Mouse (Mus musculus): Measurements from ENCODE around the gene Gm42742.

Gene Gm42742

DNA sequence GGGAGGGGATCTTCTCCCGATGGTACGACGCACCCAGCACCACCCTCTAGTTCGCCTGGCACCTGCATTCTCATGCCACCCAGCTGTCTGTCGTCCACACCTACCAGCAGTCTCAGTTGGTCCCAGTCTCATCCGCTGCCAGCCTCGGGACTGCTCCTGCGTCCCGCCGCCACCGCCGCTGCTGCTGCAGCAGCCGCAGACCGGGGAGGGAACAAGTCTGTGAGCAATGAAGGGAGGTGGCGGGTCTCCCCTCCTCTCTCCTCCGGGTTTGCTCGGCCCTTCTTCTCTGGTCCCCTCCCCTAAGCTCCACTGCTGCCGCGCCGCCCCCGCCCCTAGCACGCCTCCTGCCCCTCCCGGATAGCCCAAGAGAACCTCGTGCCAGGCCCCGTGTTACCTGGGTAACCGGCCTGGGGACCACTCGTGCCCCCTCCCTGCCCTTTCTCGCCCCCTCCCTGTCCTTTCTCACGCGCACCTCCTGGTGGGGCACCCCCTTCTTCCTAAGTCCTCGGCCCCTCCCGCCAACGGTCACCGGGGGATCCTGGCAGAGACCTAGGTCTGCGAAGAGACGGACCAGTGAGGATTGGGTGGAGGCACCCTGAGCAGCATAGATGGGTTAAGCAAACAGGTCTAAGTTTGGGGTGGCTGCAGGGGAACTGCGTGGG is at the start of gene Gm42742, which contains the start of gene Prrt2:
Gene Gm42742, minus strand, starts transcription at position 197 of the 662 bp plus-strand sequence.
Gene Prrt2, minus strand, starts transcription at position 311 of the 662 bp plus-strand sequence.
- DNase-seq = peak; percentile 32 to 70

DNA sequence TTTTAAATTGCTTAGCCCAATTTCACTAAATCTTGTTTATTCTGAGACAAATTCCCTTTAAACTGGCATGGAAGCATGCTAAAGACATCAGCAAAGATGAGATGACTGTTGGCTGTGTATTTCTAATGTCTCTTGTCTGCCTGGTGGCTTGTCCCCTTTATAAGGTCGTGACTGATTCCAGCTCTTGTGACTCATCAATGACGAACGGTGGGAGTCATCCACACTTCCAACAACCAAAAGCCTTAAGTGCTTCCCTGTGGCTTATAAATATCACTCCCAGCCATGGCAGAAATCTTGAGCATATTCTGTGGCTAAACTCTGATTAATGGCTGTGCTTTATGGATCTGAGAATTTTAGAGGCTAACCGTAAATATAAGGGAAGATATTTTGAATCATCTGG is 45.4 kb upstream of the Gm42742 start:
- DNase-seq = no peak

DNA sequence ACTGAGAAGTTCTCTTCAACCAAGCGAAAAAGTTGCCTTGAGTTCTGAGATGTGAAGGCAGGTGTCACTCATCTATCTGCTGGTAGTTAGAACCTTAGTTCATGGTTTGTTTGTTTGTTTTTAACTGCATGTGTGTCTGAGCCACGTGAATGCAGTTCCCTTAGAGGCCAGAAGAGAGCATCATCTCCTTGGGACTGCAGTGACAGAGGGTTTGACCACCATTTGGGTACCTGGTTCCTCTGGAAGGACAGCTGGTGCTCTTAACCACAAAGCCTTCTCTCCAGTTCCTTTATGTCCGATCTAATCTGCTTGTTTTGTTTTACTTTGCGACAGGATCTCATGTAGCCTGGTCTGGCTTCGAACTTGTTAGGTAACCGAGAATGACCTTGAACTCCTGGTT is 44.6 kb upstream of the Gm42742 start:
- no peak for DNase-seq

GRCm38 (mm10) chr7:127055026-127055585 is 34.2 kb upstream of the Gm42742 start:
- DNase-seq = no peak

GRCm38 (mm10) chr7:127041851-127042672 is 21.2 kb upstream of the Gm42742 start, which contains the start of gene Kif22:
Kif22 (minus strand) TSS chr7:127042471.
- DNase-seq = peak; percentile 92 to 93

DNA sequence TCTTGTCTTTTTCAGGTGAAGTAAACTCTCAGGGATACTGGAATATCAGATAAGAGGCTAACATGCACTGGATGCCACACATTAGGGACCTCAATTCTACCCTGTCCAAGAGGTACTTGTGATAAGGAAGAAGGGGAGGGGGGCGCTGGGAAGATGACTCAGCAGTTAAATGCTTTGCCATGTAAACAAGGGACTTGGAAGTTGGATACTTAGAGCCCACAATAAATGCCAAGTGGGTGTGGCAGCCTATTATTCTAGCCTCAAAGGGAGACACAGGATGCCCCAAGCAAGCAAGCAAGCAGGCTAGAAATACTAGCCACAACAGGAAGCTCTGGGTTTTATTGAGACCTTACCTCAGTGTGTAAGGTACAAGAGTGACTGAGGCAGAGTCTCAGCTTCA is 10.3 kb upstream of the Gm42742 start:
- peak in 1 of 2 experiments; percentile 26 for DNase-seq

GRCm38 (mm10) chr7:127030172-127030571 is 9.3 kb upstream of the Gm42742 start:
- DNase-seq = no peak

- DNase-seq = no peak
Observed at GRCm38 (mm10) chr7:127027885-127028284, 7.0 kb upstream of the Gm42742 start.

- DNase-seq = peak; percentile 100
Observed at GRCm38 (mm10) chr7:127026984-127027726, 6.3 kb upstream of the Gm42742 start, which contains the start of gene Maz. Maz (minus strand) TSS chr7:127027037.

GRCm38 (mm10) chr7:127026616-127026983 is 5.7 kb upstream of the Gm42742 start:
- no peak for DNase-seq

DNA sequence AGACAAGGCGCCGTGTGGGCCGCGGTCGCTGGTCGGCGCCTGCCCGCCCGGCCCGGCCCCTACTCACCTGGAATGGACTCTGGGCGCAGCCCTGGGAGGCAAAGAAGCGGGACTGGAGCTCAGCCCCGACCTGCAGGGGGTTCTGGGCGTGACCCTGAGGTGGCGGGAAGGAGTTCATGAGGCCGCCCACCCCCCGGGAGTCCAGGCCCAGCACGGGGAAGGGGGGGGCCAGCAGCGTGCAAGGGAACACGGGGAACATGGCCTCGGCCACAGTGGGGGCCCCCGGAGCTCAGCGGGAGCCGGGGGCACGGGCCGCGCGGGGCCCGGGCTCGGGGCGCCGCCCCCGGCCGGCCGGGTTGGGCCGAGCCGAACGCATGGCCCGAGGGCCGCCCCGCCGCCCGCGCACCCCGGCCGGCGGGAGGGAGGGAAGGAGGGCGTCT is 5.3 kb upstream of the Gm42742 start:
- DNase-seq = peak; percentile 76 to 93

GRCm38 (mm10) chr7:127025556-127026160 is 4.8 kb upstream of the Gm42742 start:
- peak; percentile 40 to 77 for DNase-seq

GRCm38 (mm10) chr7:127024755-127025555 is 4.1 kb upstream of the Gm42742 start:
- peak; percentile 86 to 94 for DNase-seq

- DNase-seq = peak in 1 of 2 experiments; percentile 40
Observed at GRCm38 (mm10) chr7:127023896-127024690, 3.2 kb upstream of the Gm42742 start.

DNA sequence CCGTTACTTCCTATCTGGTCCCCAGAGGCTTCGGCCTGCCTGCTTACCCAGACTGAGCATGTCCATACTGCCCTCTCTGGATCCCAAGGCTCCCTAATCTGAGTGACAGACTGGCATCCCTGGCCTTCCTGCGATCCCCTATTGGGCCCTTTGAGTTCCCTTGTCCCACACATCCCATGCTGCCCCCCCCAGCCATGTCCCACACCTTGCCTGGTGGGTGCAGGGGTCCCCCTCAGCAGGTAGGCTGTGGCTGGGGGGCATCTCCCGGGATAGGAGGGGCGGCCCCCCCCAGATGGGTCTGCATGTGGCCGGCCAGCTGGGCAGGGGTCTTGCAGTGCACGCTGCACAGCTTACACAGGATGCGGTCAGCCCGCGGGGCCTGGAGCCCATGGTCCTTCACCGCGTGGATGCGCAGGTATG is 2.4 kb upstream of the Gm42742 start:
- peak in 1 of 2 experiments; percentile 49 for DNase-seq

DNA sequence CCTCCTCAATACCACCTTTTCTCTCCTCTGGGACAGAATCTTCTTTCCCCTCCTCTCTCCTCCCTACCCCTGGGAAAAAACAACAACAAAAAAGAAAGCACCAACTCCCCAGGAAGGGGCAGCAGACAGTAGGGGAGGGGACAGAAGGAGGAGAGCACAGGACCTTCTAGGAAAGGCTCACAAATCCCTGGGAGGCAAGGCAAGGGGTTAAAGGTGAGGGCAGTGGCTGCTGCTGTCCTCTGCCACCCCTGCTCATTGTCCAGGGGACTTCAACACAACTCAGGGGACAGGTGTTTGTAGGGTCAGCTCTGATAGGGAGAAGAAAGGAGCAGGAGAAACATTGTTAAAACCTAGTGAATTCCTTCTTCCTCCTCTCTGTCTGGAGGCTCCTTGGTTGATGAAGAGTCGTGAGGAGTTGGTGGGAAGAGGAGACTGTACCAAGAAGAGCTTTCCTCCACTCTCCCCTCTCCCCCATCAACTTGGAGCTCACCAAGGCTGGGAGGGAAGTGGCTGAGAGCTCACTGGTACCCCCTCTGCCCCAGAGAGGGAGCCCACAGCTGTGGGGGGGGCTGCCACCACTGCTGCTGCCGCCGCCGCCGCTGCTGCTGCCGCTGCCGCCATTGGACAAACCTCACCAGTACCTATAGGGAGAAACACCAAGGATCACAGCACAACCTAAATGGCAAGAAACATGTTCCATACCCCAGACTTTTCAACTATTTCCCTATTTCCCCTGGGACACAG is 1.8 kb upstream of the Gm42742 start:
- peak in 1 of 2 experiments; percentile 38 for DNase-seq

- DNase-seq = peak in 1 of 2 experiments; percentile 15
Observed at GRCm38 (mm10) chr7:127021563-127022527, 948 bp upstream of the Gm42742 start.

DNA sequence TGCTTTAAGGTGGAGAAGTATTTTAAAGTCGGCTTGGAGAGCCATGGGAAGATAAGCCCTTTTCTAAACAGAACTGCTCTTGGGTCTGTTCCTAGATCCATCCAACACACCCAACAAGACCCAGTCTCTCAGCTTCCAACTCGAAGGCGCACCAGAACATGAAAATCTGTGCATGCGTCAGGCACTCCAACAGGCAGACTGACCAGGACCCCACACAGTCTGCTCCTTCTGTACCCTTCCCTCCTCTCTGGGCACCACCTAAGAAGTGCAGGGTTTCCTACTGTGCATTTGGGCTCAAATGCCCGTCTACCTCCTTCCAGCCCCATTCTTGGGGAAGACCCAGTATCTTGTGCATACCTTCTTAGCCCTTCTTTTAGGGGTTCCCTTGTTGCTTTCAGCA is 406 bp downstream of the Gm42742 start:
- DNase-seq = no peak

Measured in kidney, postnatal 25 days (tissue).